Mouse (Mus musculus): ENCODE results near the gene Tmem63a. TPM values are rescaled to one million over a fixed set of nuclear protein-coding genes. Genes with fewer than 3 reads are reported as not detected.
"Not testable (repeated sequence)": the region's sequence is repeated elsewhere in the genome, so short reads cannot be mapped to it uniquely, and the experiment has no call there.

Tmem63a gene
- 5.8 and 6.7 TPM in 2 replicates for polyA plus RNA-seq (2014; fragmentation: Nextera tagmentation; extraction: Ambion mirVana)

- Histone ChIP-seq H3K9ac (ENCODE audit: low read depth, low read length) (peak within 1 kb of the TSS; percentile 90), H3K36me3 (ENCODE audit: control insufficient read depth, insufficient read depth, low read length) (no peaks in the 10 kb centered on the region; the same call in 1 of the 2 replicates), H3K27me3 (ENCODE audit: control insufficient read depth, insufficient read depth, low read length) (peaks cover 14% of the 10 kb centered on the region), H3K4me1 (ENCODE audit: control insufficient read depth, insufficient read depth, low read length) (peaks cover 24% of the 10 kb centered on the region), H3K9me3 (replicated peaks; ENCODE audit: control insufficient read depth, low read length) (no peaks in the 10 kb centered on the region), H3K4me3 (ENCODE audit: low read depth, low read length) (peak within 1 kb of the TSS; percentile 94), H3K27ac (ENCODE audit: low read depth, low read length) (peak within 1 kb of the TSS; percentile 59), H3K4me2 (peak within 1 kb of the TSS; percentile 99)
- under 1% methylated on average over 72 of the region's 73 CpGs for WGBS (ENCODE audit: insufficient replicate concordance)
- peak; percentile 51 for ATAC-seq (replicated peaks; ENCODE audit: insufficient number of reproducible peaks, low FRiP score, low TSS enrichment)
Measured at GRCm38 (mm10) chr1:180942166-180943031, at the start of gene Tmem63a. Gene Tmem63a (plus strand): TSS chr1:180942344.

DNA sequence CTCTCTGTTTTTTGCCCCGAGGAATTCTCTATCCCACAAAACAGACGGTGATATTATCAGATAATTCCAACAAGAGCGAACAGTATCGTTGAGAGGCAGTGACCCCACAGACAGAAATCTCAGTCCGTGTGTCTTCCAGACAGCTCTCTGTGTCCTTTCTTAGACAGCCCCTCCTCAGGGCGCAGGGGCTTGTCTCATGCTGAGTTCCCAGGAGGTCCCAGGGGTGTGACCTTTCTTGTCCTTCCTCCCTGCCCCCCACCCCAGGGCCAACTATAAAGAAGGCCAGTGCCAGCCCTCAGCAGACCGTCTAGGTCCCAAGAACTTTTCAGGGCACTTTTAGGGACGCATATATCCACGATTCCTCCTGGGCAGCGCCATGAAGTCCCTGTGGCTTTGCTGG lies 49.3 kb upstream of the Tmem63a start, which contains the start of gene Lefty2:
Gene Lefty2, plus strand, starts transcription at position 301 of the 400 bp plus-strand sequence.
- H3K36me3 ChIP-seq (ENCODE audit: control insufficient read depth, insufficient read depth, low read length), result no peaks in the 10 kb centered on the region
- no peak for ATAC-seq (replicated peaks; ENCODE audit: insufficient number of reproducible peaks, low FRiP score, low TSS enrichment)
- WGBS (ENCODE audit: insufficient replicate concordance), result 39% methylated on average over 10 of the region's 10 CpGs
- H3K9ac ChIP-seq (ENCODE audit: low read depth, low read length), result no peak within 1 kb of the TSS
- H3K4me3 ChIP-seq (ENCODE audit: low read depth, low read length), result no peak within 1 kb of the TSS
- H3K27me3 ChIP-seq (ENCODE audit: control insufficient read depth, insufficient read depth, low read length), result peaks cover 29% of the 10 kb centered on the region
- H3K27ac ChIP-seq (ENCODE audit: low read depth, low read length), result no peak within 1 kb of the TSS
- no peaks in the 10 kb centered on the region for H3K9me3 ChIP-seq (replicated peaks; ENCODE audit: control insufficient read depth, low read length)
- peak within 1 kb of the TSS; percentile 58; the same call in 1 of the 2 replicates for H3K4me2 ChIP-seq
- H3K4me1 ChIP-seq (ENCODE audit: control insufficient read depth, insufficient read depth, low read length), result peaks cover 12% of the 10 kb centered on the region; the same call in 1 of the 2 replicates

DNA sequence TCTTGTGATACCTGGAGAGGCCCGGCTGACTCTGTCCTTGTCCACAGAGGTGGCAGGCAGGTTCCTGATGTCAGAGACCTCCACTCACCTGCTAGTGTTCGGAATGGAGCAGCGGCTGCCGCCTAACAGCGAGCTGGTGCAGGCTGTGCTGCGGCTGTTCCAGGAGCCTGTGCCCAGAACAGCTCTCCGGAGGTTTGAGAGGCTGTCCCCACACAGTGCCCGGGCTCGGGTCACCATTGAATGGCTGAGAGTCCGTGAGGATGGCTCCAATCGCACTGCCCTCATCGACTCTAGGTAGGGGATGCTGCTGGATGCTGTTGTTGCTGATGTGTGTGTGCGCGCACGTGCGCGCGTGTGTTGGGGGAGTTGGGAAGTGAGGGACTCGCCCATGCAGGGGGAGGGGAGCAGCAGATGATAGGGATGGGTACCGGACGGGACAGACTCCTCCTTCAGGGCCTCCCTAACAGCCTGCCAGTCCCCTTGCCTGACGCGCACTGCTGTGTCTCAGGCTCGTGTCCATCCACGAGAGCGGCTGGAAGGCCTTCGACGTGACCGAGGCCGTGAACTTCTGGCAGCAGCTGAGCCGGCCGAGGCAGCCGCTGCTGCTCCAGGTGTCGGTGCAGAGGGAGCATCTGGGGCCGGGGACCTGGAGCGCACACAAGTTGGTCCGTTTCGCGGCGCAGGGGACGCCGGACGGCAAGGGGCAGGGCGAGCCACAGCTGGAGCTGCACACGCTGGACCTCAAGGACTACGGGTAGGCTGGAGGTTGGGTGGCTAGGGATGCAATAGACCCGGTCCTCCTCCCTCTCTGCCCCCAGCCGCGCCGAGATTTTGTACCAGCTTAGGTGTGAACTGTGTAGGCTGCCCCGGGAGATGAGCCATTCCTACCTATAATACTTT lies 47.8 kb upstream of the Tmem63a start:
- 3% methylated on average over 36 of the region's 51 CpGs for WGBS (ENCODE audit: insufficient replicate concordance)
- ATAC-seq (replicated peaks; ENCODE audit: insufficient number of reproducible peaks, low FRiP score, low TSS enrichment); H3K36me3 ChIP-seq (ENCODE audit: control insufficient read depth, insufficient read depth, low read length); H3K9me3 ChIP-seq (replicated peaks; ENCODE audit: control insufficient read depth, low read length); H3K9ac ChIP-seq (ENCODE audit: low read depth, low read length); H3K27ac ChIP-seq (ENCODE audit: low read depth, low read length); H3K4me1 ChIP-seq (ENCODE audit: control insufficient read depth, insufficient read depth, low read length): not testable (repeated sequence)
- Histone ChIP-seq H3K4me3 (ENCODE audit: low read depth, low read length) (peak overlapping the region; percentile 32), H3K4me2 (peak overlapping the region; percentile 58), H3K27me3 (ENCODE audit: control insufficient read depth, insufficient read depth, low read length) (peaks cover 29% of the 10 kb centered on the region)

DNA sequence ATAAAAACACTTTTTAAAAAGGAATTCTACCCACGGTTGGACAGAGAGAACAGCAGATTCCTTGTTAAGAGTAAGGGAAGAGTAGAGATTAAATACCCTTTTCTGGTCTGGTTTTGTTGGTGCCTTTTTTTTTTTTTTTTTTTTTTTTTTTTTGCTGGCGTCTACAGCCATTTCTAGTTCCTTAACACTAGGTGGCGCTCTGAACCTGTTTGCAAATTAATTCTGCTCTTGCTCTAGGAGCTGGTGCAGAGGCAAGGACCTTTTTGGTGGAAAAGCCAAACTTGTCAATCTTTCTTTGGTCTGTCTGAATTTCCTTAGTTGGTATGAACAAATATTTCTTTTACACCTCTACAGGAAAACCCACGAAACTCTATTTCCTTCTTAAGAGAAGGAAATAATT lies 41.0 kb upstream of the Tmem63a start:
- Histone ChIP-seq H3K27me3 (ENCODE audit: control insufficient read depth, insufficient read depth, low read length) (no peaks in the 10 kb centered on the region; the same call in 1 of the 2 replicates), H3K9ac (ENCODE audit: low read depth, low read length) (no peak overlapping the region), H3K27ac (ENCODE audit: low read depth, low read length) (no peak overlapping the region), H3K9me3 (replicated peaks; ENCODE audit: control insufficient read depth, low read length) (no peaks in the 10 kb centered on the region), H3K4me2 (no peak overlapping the region), H3K4me1 (ENCODE audit: control insufficient read depth, insufficient read depth, low read length) (peaks cover 5% of the 10 kb centered on the region; the same call in 1 of the 2 replicates), H3K36me3 (ENCODE audit: control insufficient read depth, insufficient read depth, low read length) (peaks cover 2% of the 10 kb centered on the region), H3K4me3 (ENCODE audit: low read depth, low read length) (no peak overlapping the region)
- ATAC-seq (replicated peaks; ENCODE audit: insufficient number of reproducible peaks, low FRiP score, low TSS enrichment), result no peak
- under 1% methylated on average over 4 of the region's 4 CpGs for WGBS (ENCODE audit: insufficient replicate concordance)

DNA sequence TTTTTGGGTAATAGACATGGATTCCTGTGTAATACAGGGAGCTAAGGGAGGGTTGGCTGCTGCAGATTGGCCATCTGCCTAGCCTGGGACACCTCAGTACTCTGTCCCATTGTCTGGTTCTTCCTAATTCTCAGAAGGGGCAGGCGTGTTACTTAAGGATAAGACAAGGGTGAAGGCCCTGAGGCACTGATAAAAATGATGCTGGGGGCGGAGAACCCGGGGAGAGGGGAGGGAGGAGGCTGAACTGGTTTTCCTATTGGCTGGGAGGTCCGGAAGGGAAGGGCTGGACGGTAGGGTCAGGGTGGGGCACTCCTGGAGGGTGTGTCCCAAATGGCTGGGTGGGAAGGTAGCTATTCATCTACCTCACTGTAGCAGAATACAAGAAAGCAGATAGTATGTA lies 39.2 kb upstream of the Tmem63a start:
- Histone ChIP-seq H3K9me3 (replicated peaks; ENCODE audit: control insufficient read depth, low read length) (no peaks in the 10 kb centered on the region), H3K4me2 (no peak overlapping the region; the same call in 1 of the 2 replicates), H3K36me3 (ENCODE audit: control insufficient read depth, insufficient read depth, low read length) (peaks cover 13% of the 10 kb centered on the region), H3K27me3 (ENCODE audit: control insufficient read depth, insufficient read depth, low read length) (no peaks in the 10 kb centered on the region), H3K4me1 (ENCODE audit: control insufficient read depth, insufficient read depth, low read length) (peaks cover 5% of the 10 kb centered on the region; the same call in 1 of the 2 replicates), H3K9ac (ENCODE audit: low read depth, low read length) (no peak overlapping the region), H3K27ac (ENCODE audit: low read depth, low read length) (peak overlapping the region; percentile 90), H3K4me3 (ENCODE audit: low read depth, low read length) (no peak overlapping the region)
- 23% methylated on average over 5 of the region's 5 CpGs for WGBS (ENCODE audit: insufficient replicate concordance)
- ATAC-seq (replicated peaks; ENCODE audit: insufficient number of reproducible peaks, low FRiP score, low TSS enrichment), result peak; percentile 88

GRCm38 (mm10) chr1:180903666-180904038 lies 38.5 kb upstream of the Tmem63a start:
- Histone ChIP-seq H3K27me3 (ENCODE audit: control insufficient read depth, insufficient read depth, low read length) (no peaks in the 10 kb centered on the region), H3K4me1 (ENCODE audit: control insufficient read depth, insufficient read depth, low read length) (peaks cover 5% of the 10 kb centered on the region; the same call in 1 of the 2 replicates), H3K9ac (ENCODE audit: low read depth, low read length) (peak overlapping the region; percentile 88), H3K9me3 (replicated peaks; ENCODE audit: control insufficient read depth, low read length) (no peaks in the 10 kb centered on the region), H3K4me3 (ENCODE audit: low read depth, low read length) (peak overlapping the region; percentile 78), H3K4me2 (peak overlapping the region; percentile 87), H3K36me3 (ENCODE audit: control insufficient read depth, insufficient read depth, low read length) (peaks cover 13% of the 10 kb centered on the region), H3K27ac (ENCODE audit: low read depth, low read length) (peak overlapping the region; percentile 90)
- ATAC-seq (replicated peaks; ENCODE audit: insufficient number of reproducible peaks, low FRiP score, low TSS enrichment), result no peak
- WGBS (ENCODE audit: insufficient replicate concordance), result 36% methylated on average over 10 of the region's 10 CpGs

DNA sequence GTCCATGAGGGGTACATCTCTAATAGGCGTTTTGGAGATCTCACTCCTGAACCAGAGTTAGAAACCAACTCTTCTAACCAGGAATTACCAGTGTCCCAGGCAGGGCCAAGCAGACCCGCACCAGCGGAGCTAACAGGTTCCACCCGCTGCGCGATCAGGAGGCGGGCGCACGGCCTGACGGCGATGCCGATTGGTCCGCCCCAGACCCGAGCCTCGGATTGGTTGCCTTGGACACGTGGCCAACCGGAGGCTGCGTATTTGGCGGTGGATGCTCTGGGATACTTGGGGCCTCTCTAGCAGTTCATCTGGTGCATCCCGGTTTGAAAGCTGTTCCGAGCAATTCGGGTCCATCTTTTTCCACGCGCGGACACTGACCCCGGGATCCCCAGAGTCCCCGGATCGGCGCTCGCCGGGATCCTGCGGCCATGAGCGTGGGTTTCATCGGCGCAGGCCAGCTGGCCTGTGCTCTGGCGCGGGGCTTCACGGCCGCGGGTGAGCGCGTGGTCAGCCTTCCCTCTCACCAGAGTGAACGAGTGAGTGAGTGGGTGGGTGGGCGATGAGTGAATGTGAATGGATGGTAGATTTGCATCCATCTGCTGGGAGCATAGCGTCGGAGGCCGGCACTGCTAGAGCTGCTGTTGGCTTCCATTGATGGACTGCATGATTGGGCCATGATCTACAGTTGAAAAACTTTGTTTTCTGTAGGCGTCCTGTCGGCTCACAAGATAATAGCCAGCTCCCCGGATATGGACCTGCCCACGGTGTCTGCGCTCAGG lies 37.9 kb upstream of the Tmem63a start, which contains the start of gene Pycr2:
Gene Pycr2, plus strand, starts transcription at position 255 of the 776 bp plus-strand sequence.
- Histone ChIP-seq H3K36me3 (ENCODE audit: control insufficient read depth, insufficient read depth, low read length) (peaks cover 13% of the 10 kb centered on the region), H3K27me3 (ENCODE audit: control insufficient read depth, insufficient read depth, low read length) (no peaks in the 10 kb centered on the region), H3K27ac (ENCODE audit: low read depth, low read length) (peak within 1 kb of the TSS; percentile 90), H3K4me2 (peak within 1 kb of the TSS; percentile 87), H3K4me3 (ENCODE audit: low read depth, low read length) (peak within 1 kb of the TSS; percentile 78), H3K4me1 (ENCODE audit: control insufficient read depth, insufficient read depth, low read length) (peaks cover 5% of the 10 kb centered on the region; the same call in 1 of the 2 replicates), H3K9ac (ENCODE audit: low read depth, low read length) (peak within 1 kb of the TSS; percentile 88), H3K9me3 (replicated peaks; ENCODE audit: control insufficient read depth, low read length) (no peaks in the 10 kb centered on the region)
- WGBS (ENCODE audit: insufficient replicate concordance), result under 1% methylated on average over 52 of the region's 52 CpGs
- peak; percentile 94 for ATAC-seq (replicated peaks; ENCODE audit: insufficient number of reproducible peaks, low FRiP score, low TSS enrichment)

DNA sequence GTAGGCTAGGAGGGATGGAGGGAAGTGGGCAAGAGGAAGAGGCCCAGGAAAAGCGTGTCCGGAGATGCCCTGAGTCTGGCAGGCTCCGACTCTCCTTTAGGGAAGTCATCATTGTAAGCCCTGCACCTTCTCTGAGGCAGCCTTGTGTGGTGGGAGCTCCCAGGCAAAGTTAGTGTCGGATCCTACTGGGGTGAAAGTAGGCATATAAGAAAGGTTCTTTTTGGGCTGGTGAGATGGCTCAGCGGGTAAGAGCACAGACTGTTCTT lies 37.4 kb upstream of the Tmem63a start:
- no peak for ATAC-seq (replicated peaks; ENCODE audit: insufficient number of reproducible peaks, low FRiP score, low TSS enrichment)
- peak overlapping the region; percentile 71 for H3K27ac ChIP-seq (ENCODE audit: low read depth, low read length)
- 3% methylated on average over 5 of the region's 5 CpGs for WGBS (ENCODE audit: insufficient replicate concordance)

More for the DNA sequence above, 37.4 kb upstream of the Tmem63a start:
- H3K27me3 ChIP-seq (ENCODE audit: control insufficient read depth, insufficient read depth, low read length), result no peaks in the 10 kb centered on the region
- H3K9me3 ChIP-seq (replicated peaks; ENCODE audit: control insufficient read depth, low read length), result no peaks in the 10 kb centered on the region
- peak overlapping the region; percentile 87 for H3K4me2 ChIP-seq
- peak overlapping the region; percentile 78 for H3K4me3 ChIP-seq (ENCODE audit: low read depth, low read length)
- H3K9ac ChIP-seq (ENCODE audit: low read depth, low read length), result peak overlapping the region; percentile 88
- peaks cover 5% of the 10 kb centered on the region; the same call in 1 of the 2 replicates for H3K4me1 ChIP-seq (ENCODE audit: control insufficient read depth, insufficient read depth, low read length)
- H3K36me3 ChIP-seq (ENCODE audit: control insufficient read depth, insufficient read depth, low read length), result peaks cover 13% of the 10 kb centered on the region

Data from heart, embryonic 11.5 days (tissue).